Mouse (Mus musculus) macrophage (primary cell): ENCODE results near the gene Olfr177. TPM values are rescaled to one million over a fixed set of nuclear protein-coding genes. Genes with fewer than 3 reads are reported as not detected.

ENCODE experiments used
- H3K27ac ChIP-seq: fragments of 350-480 bp; formaldehyde crosslinking; 2 replicates; pipeline ENCODE4 v1.9.0; 2021
- H3K36me3 ChIP-seq: fragments of 350-480 bp; formaldehyde crosslinking; 2 replicates; pipeline ENCODE4 v1.9.0; 2021; ENCODE audit errors: inconsistent target
- H3K4me3 ChIP-seq: fragments of 350-480 bp; formaldehyde crosslinking; 2 replicates; pipeline ENCODE4 v1.9.0; 2021; ENCODE audit errors: inconsistent target
- H3K79me2 ChIP-seq: fragments of 350-480 bp; formaldehyde crosslinking; 2 replicates; pipeline ENCODE4 v1.9.0; 2021; ENCODE audit errors: inconsistent target
- WGBS: methylation state at CpG from one replicate; pipeline ENCODE4 v1.1.7; 2026; ENCODE audit warnings: inconsistent platforms; ENCODE audit not compliant: missing documents; 5-methylcytosine and 5-hydroxymethylcytosine counted together
- polyA plus RNA-seq: library from polyadenylated mRNA; stranded (reverse); fragments of 250-400 nt; gene quantifications from 3 replicates; pipeline ENCODE4 v1.2.4, GENCODE M21; 2018; ENCODE audit warnings: inconsistent platforms
- total RNA-seq, 78 experiments: library from RNA; depleted of rRNA; stranded (reverse); fragments of 250-400 nt; gene quantifications; 1 replicate in 9 of 78; 2 replicates in 24 of 78; 3 replicates in 43 of 78; 4 replicates in 2 of 78; pipeline ENCODE4 v1.2.4; 2018; ENCODE audit warnings: inconsistent platforms in 56 of 78

Gene Olfr177
- total RNA-seq (2018; cell fraction: chromatin; rRNA removed): not detected
- total RNA-seq (2018; cell fraction: cytosol; rRNA removed): not detected
- not detected for total RNA-seq (2018; cell fraction: nucleus; rRNA removed)
- not detected in 3 replicates for polyA plus RNA-seq

GRCm38 (mm10) chr16:58874668-58875067 lies at the start of gene Olfr177:
TSS of gene Olfr177 (minus strand) at chr16:58874768.
- Histone ChIP-seq H3K4me3 (no peak within 1 kb of the TSS), H3K36me3 (no peaks in the 10 kb centered on the region), H3K79me2 (no peaks in the 10 kb centered on the region), H3K27ac (no peak within 1 kb of the TSS)
- WGBS: 67% methylated on average over 1 of the region's 1 CpGs

GRCm38 (mm10) chr16:58891963-58892362 lies 17.4 kb upstream of the Olfr177 start, which contains the start of gene Olfr178:
TSS of gene Olfr178 (minus strand) at chr16:58892063.
- WGBS: 96% methylated on average over 3 of the region's 3 CpGs
- Histone ChIP-seq H3K27ac (no peak within 1 kb of the TSS), H3K79me2 (no peaks in the 10 kb centered on the region), H3K36me3 (no peaks in the 10 kb centered on the region), H3K4me3 (no peak within 1 kb of the TSS)

GRCm38 (mm10) chr16:58884416-58884815 lies 9.8 kb upstream of the Olfr177 start:
- Histone ChIP-seq H3K27ac (no peak overlapping the region), H3K4me3 (no peak overlapping the region), H3K36me3 (no peaks in the 10 kb centered on the region), H3K79me2 (no peaks in the 10 kb centered on the region)
- WGBS: 93% methylated on average over 2 of the region's 2 CpGs

- H3K27ac ChIP-seq: no peak overlapping the region
- H3K4me3 ChIP-seq: no peak overlapping the region
- no peaks in the 10 kb centered on the region for H3K36me3 ChIP-seq
- 91% methylated on average over 1 of the region's 1 CpGs for WGBS
- no peaks in the 10 kb centered on the region for H3K79me2 ChIP-seq
Measured at GRCm38 (mm10) chr16:58861479-58861878, 13.1 kb downstream of the Olfr177 start.

- H3K27ac ChIP-seq: no peak overlapping the region
- H3K4me3 ChIP-seq: no peak overlapping the region
- H3K36me3 ChIP-seq: no peaks in the 10 kb centered on the region
- WGBS: 86% methylated on average over 2 of the region's 2 CpGs
- no peaks in the 10 kb centered on the region for H3K79me2 ChIP-seq
Measured at GRCm38 (mm10) chr16:58860032-58860737, 14.4 kb downstream of the Olfr177 start.

- Histone ChIP-seq H3K4me3 (no peak within 1 kb of the TSS), H3K36me3 (no peaks in the 10 kb centered on the region), H3K79me2 (no peaks in the 10 kb centered on the region), H3K27ac (no peak within 1 kb of the TSS)
- WGBS: 80% methylated on average over 1 of the region's 1 CpGs
Measured at GRCm38 (mm10) chr16:58826732-58827319, 47.7 kb downstream of the Olfr177 start, which contains the start of gene Olfr175-ps1. TSS of gene Olfr175-ps1 (minus strand) at chr16:58826782.

Other genes with a start within 250 kb of the Olfr177 start
- not detected in 3 replicates for gene E330017A01Rik, start 236.0 kb downstream of the Olfr177 start, polyA plus RNA-seq
- 8.6 to 10.9 TPM (median 9.6 TPM) in 3 replicates for gene Cpox, start 204.5 kb downstream of the Olfr177 start, polyA plus RNA-seq
- gene Gpr15, start 155.7 kb downstream of the Olfr177 start, polyA plus RNA-seq: not detected in 3 replicates
- gene Cldnd1, start 146.9 kb downstream of the Olfr177 start, polyA plus RNA-seq: 15.5 to 31.0 TPM (median 28.5 TPM) in 3 replicates
- gene Olfr172, start 111.6 kb downstream of the Olfr177 start, polyA plus RNA-seq: not detected in 3 replicates
- gene Olfr173, start 74.5 kb downstream of the Olfr177 start, polyA plus RNA-seq: not detected in 3 replicates
- not detected in 3 replicates for gene Olfr175-ps1, start 48.0 kb downstream of the Olfr177 start, polyA plus RNA-seq
- gene Olfr178, start 17.3 kb upstream of the Olfr177 start, polyA plus RNA-seq: not detected in 3 replicates
- gene Olfr181, start 54.0 kb upstream of the Olfr177 start, polyA plus RNA-seq: not detected in 3 replicates
- not detected in 3 replicates for gene Olfr180, start 54.6 kb upstream of the Olfr177 start, polyA plus RNA-seq
- not detected in 3 replicates for gene Olfr183, start 120.6 kb upstream of the Olfr177 start, polyA plus RNA-seq
- gene Olfr186, start 155.5 kb upstream of the Olfr177 start, polyA plus RNA-seq: not detected in 3 replicates
- not detected in 3 replicates for gene Olfr187, start 165.0 kb upstream of the Olfr177 start, polyA plus RNA-seq
- gene Olfr190, start 203.2 kb upstream of the Olfr177 start, polyA plus RNA-seq: not detected in 3 replicates
- gene Olfr191, start 215.1 kb upstream of the Olfr177 start, polyA plus RNA-seq: not detected in 3 replicates
- not detected in 3 replicates for gene Olfr193, start 237.1 kb upstream of the Olfr177 start, polyA plus RNA-seq
- not detected in 3 replicates for gene Olfr194, start 246.3 kb upstream of the Olfr177 start, polyA plus RNA-seq